Mouse (Mus musculus): ENCODE measurements around the gene Olfr1404. TPM values are rescaled to one million over a fixed set of nuclear protein-coding genes. Genes with fewer than 3 reads are reported as not detected.

Olfr1404 gene
- polyA plus RNA-seq, 1 experiment from 2014 or later, result not detected

GRCm38 (mm10) chr1:173249888-173250287 is 37.7 kb downstream of the Olfr1404 start:
- no peak for ATAC-seq (ENCODE audit: low FRiP score, low TSS enrichment)
- H3K4me2 ChIP-seq (replicated peaks; ENCODE audit: low read depth, low read length), result no peak overlapping the region
- no peak overlapping the region for H3K27ac ChIP-seq (ENCODE audit: low read depth, low read length)
- no peaks in the 10 kb centered on the region for H3K4me1 ChIP-seq (ENCODE audit: control insufficient read depth, insufficient read depth, low read length)
- no peaks in the 10 kb centered on the region for H3K27me3 ChIP-seq (ENCODE audit: control insufficient read depth, insufficient read depth, low read length)
- WGBS, result 91% methylated on average over 3 of the region's 3 CpGs
- H3K9me3 ChIP-seq (ENCODE audit: control insufficient read depth, low read length), result no peaks in the 10 kb centered on the region
- H3K36me3 ChIP-seq (ENCODE audit: control insufficient read depth, insufficient read depth, low read length), result no peaks in the 10 kb centered on the region
- H3K9ac ChIP-seq (ENCODE audit: low read depth, low read length), result no peak overlapping the region
- no peak overlapping the region for H3K4me3 ChIP-seq (ENCODE audit: low read length)

- H3K4me2 ChIP-seq (replicated peaks; ENCODE audit: low read depth, low read length), result no peak within 1 kb of the TSS
- no peak for ATAC-seq (ENCODE audit: low FRiP score, low TSS enrichment)
- H3K9ac ChIP-seq (ENCODE audit: low read depth, low read length), result no peak within 1 kb of the TSS
- H3K9me3 ChIP-seq (ENCODE audit: control insufficient read depth, low read length), result no peaks in the 10 kb centered on the region
- H3K36me3 ChIP-seq (ENCODE audit: control insufficient read depth, insufficient read depth, low read length), result no peaks in the 10 kb centered on the region
- no peak within 1 kb of the TSS for H3K27ac ChIP-seq (ENCODE audit: low read depth, low read length)
- no peaks in the 10 kb centered on the region for H3K4me1 ChIP-seq (ENCODE audit: control insufficient read depth, insufficient read depth, low read length)
- H3K4me3 ChIP-seq (ENCODE audit: low read length), result no peak within 1 kb of the TSS
- no peaks in the 10 kb centered on the region for H3K27me3 ChIP-seq (ENCODE audit: control insufficient read depth, insufficient read depth, low read length)
These were observed 53.5 kb downstream of the Olfr1404 start, which contains the start of gene Olfr418 for GRCm38 (mm10) chr1:173265701-173266100. Olfr418 (plus strand) TSS chr1:173266001.

Other genes starting within 250 kb of the Olfr1404 start
- not detected in 2 replicates for gene Olfr1408, start 75.0 kb upstream of the Olfr1404 start, polyA plus RNA-seq (2014; fragmentation: Nextera tagmentation; extraction: Ambion mirVana)
- gene Olfr1406, start 21.8 kb upstream of the Olfr1404 start, polyA plus RNA-seq (2014; fragmentation: Nextera tagmentation; extraction: Ambion mirVana), result not detected in 2 replicates
- gene Olfr218, start 14.6 kb upstream of the Olfr1404 start, polyA plus RNA-seq (2014; fragmentation: Nextera tagmentation; extraction: Ambion mirVana), result not detected in 2 replicates
- not detected in 2 replicates for gene Fcer1a, start 14.8 kb downstream of the Olfr1404 start, polyA plus RNA-seq (2014; fragmentation: Nextera tagmentation; extraction: Ambion mirVana)
- gene Olfr418, start 53.6 kb downstream of the Olfr1404 start, polyA plus RNA-seq (2014; fragmentation: Nextera tagmentation; extraction: Ambion mirVana), result not detected in 2 replicates
- gene Mptx2, start 65.4 kb downstream of the Olfr1404 start, polyA plus RNA-seq (2014; fragmentation: Nextera tagmentation; extraction: Ambion mirVana), result not detected in 2 replicates
- 0.37 and 0.79 TPM in 2 replicates for gene Ackr1, start 121.4 kb downstream of the Olfr1404 start, polyA plus RNA-seq (2014; fragmentation: Nextera tagmentation; extraction: Ambion mirVana)
- 2.3 and 3.3 TPM in 2 replicates for gene Aim2, start 138.5 kb downstream of the Olfr1404 start, polyA plus RNA-seq (2014; fragmentation: Nextera tagmentation; extraction: Ambion mirVana)
- 1.7 and 2.7 TPM in 2 replicates for gene Cadm3, start 155.3 kb downstream of the Olfr1404 start, polyA plus RNA-seq (2014; fragmentation: Nextera tagmentation; extraction: Ambion mirVana)

Measured in kidney, embryonic 14.5 days (tissue).